Mouse (Mus musculus): ENCODE data around the gene Ccnjl.
A peak's percentile ranks its signal among the peaks of the same experiment; 100 is the strongest.

Ccnjl gene

GRCm38 (mm10) chr11:43569595-43569994 lies 41.0 kb downstream of the Ccnjl start:
- DNase-seq, result peak; percentile 89

DNA sequence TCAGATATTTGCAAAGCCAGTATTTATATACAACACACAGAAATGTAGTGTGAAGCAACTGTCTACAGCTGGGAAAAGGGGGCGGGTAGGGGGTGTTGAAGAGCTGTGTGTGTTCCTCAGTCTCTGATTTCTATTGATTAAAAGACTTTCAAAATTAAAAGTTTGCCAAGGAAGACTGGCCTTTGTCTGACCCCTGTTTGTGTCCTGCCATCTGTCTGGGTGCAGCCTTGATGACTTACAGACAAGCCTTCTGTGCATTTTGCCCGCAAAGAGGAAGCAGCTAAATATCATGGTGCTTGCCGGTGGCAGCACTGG lies 46.4 kb downstream of the Ccnjl start:
- no peak for DNase-seq

GRCm38 (mm10) chr11:43575376-43576151 lies 47.0 kb downstream of the Ccnjl start:
- peak; percentile 84 for DNase-seq

DNA sequence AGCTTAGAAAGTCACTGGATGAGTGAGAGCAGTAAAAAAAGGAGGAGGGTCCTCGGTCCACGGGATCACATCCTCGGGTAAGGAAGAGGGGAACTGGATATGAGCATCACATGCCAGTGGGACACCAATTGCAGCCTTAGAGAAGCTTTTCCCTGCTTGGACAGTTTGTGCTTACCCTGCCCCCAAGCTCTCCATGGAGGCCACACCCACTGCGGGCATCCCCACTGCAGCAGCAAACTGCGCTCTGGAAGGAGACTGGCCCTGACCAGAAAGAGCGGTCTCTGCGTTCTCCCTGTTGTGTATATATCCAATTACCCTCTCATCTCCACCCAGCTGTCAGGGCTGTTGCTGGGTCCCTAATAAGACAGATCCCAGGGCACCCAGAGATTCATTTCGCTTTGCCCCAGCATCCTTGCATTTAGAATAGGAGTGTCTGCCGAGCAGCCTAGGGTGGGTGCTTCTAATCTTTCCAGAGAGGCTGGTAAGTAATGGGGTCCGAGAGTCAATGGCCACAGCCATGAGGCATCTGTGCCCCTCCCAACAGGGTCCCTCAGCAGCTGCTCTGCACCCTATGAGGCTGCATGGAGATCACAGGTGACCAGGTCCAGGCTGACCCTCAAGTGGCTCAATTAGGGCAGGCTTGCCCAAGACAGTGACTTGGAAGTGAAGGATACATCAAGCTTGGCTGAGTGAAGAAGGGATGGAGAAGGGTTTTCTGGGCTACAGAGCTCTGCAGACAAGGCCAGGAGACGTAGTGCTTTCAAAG lies 49.3 kb downstream of the Ccnjl start:
- DNase-seq, result no peak

DNA sequence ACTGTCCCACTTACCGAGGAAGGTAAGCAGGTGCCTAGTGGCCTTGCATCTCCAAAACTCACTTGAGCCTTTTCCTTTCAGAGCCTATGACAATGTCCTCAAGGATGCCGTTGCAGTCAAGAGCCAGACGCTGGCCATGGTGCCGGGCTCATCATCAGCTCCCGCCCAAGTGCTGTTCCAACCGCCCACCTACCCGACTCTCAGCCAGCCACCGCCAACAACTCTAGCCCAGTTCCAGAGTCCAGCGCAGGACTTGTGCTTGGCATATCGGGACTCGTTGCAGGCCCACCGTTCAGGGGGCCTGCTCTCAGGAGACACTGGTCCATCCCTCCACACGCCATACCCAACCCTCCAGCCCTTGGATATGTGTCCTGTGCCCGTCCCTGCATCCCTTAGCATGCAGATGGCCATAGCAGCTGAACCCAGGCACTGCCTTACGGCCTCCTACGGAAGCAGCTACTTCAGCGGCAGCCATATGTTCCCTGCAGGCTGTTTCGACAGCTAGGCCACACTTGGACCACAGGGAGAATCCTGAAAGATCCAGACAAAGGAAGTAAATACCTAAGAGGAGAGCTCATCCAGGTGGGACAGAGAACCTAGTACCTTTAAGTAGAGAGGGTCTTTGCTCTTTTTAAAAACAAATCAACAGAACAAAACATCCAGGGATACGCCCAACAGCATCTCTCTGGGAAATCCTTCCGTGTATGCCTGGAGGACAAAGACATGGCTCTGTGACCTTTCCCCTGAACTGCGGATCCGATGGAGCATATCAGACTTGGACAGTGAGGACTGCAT lies 56.8 kb downstream of the Ccnjl start:
- no peak for DNase-seq

- peak; percentile 89 for DNase-seq
Observed at GRCm38 (mm10) chr11:43586324-43587090, 57.9 kb downstream of the Ccnjl start, which contains the start of gene 4933415A04Rik. 4933415A04Rik (plus strand) TSS chr11:43587040.

DNA sequence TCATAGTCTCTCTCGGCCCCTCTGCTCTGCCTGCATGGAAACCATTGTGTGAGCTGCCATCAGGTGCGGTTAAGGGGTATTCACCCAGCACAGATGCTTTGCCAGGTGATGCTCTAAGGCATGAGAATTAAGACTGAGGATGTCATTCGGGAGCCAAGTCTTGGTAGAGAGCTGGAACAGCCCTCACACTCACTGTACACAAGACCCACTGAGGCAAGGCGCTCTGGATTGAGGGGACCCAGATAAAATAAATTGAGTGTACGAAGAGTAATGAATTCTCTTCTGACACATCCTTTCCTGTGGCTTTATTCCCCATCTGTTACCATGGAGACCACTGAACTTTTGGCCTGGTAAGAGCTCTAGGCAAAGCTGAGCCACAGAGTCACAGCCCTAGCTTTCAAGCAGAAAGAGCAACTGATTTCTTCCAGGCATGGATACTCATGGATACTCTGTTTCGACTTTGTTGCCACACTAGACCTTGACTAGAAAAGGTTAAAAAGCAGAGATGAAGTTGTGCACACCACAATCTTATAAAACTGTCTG lies 61.0 kb downstream of the Ccnjl start:
- DNase-seq, result no peak

DNA sequence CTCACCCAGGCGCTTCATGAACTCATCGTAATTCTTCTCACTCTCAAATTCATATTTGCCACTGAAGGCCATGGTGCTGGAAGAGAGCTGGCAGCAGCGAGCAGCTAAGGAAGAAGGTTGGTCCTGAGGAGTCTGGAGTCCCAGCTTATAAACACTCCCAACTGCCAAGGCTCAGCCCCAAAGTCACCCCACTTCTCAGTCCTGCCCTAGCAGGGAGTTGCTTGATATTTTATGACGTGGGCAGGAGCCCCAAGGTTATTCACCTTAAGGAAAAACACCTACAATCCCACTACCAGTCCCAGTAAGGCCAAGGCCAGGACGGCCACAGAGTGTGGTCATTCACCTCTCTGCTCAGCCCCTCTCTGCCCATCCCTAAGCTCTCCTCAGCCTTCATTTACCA lies 72.9 kb downstream of the Ccnjl start, which contains the start of gene Fabp6:
TSS of gene Fabp6 (minus strand) at position 101 of the 400 bp plus-strand sequence.
- no peak for DNase-seq

- no peak for DNase-seq
Observed at GRCm38 (mm10) chr11:43604207-43604606, 75.6 kb downstream of the Ccnjl start.

DNA sequence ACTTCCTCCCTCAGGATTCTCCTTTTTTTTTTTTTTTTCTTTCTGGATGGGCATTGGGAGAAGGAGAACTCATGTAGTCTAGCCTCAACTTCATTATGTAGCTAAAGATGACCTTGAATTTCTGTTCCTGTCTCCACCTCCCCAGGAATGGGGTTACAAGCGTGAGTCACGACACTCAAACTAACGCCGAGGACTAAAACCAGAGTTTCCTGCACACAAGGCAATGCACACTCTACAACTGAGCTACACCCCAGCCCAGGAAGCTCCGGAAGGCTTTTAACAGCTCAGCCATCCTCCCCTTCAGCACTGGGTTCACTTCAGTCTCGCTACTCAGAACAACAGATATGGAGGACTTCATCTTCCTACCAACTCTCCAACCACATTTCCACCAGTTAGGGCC lies 76.3 kb downstream of the Ccnjl start:
- DNase-seq, result no peak

DNA sequence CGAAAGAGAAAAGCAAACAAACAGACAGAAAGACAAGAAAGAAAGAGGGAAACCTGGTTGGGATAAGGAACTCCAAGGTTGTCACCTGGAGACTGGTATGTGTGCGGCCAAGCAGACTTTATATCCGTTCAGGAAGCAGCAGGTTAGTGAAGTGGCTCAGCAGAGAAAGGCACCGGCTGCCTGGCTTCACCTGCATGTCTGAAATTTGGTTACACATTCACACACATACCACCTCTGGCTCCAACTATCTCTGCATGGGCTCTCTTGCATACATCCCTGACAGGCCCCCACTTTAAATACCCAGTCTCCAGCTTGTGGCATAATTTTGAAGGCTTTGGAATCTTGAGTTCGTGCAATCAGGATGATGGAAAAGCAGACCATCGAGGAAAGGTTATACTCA lies 77.3 kb downstream of the Ccnjl start:
- DNase-seq, result no peak

DNA sequence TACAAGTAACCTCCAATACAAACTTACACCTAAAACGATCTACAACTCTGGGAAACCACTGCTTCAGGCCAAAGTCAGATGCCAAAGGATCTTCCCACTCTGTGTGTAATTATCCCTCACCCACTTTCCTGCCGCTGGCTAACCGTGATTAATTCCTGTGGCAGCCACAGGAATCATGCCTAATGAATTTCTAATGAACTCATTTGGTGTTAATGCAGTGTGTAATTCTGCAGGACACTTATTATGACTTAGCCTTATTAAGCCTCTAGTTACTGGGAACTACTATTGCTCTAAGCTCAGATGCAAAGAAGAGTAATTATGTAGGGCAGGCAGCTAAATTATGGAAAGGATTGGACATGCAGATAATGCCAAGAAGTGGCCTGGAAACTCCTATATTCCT lies 79.9 kb downstream of the Ccnjl start:
- DNase-seq, result peak; percentile 71

DNA sequence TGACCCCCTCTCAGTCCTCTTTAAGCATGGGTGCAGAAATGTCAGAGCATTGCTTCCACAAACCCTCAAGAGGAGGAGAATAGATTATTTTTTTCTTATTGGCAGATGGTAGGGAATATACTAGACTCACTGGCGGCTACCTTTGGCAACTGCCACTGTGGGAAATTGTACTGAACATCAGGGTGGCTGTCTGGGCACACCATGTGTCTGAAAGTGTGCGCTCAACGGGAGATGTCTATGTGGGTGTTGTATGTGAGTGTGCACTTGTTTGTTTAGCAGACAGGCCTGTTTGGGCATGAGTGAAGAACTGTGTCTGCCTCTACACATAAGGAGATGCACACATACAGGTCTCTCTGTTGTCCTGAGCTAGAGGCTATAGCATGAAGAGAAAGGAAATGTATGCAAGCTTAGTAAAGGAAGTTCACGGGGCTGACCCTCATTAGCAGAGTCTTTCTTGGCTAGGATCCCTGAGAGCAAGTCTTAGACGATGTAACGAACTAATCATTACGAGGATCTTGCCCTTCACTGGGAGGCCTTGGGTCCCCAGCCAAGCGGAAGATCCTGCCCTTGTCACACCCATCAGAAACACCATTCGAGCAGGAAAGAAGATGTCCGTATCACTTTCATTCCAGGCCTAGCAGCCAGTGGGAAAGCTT lies 81.5 kb downstream of the Ccnjl start:
- peak; percentile 73 for DNase-seq

DNA sequence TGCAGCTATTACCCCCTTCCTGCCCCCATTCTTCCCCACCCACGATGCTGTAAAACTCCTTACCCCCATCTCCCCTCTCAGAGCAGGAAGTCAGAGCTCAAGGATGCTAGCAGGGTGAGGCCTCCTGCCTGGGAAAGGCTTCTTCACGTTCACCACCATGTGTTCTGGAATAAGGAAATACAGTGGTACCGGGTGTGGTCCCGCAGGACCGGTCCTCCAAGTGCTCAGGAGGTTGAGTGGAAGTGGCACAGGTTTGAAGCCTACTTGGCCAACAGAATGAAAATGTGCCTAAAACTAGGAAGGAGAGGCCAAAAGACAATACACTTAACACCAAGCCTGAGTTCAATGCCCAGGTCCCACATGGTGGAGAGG lies 82.1 kb downstream of the Ccnjl start:
- no peak for DNase-seq

DNA sequence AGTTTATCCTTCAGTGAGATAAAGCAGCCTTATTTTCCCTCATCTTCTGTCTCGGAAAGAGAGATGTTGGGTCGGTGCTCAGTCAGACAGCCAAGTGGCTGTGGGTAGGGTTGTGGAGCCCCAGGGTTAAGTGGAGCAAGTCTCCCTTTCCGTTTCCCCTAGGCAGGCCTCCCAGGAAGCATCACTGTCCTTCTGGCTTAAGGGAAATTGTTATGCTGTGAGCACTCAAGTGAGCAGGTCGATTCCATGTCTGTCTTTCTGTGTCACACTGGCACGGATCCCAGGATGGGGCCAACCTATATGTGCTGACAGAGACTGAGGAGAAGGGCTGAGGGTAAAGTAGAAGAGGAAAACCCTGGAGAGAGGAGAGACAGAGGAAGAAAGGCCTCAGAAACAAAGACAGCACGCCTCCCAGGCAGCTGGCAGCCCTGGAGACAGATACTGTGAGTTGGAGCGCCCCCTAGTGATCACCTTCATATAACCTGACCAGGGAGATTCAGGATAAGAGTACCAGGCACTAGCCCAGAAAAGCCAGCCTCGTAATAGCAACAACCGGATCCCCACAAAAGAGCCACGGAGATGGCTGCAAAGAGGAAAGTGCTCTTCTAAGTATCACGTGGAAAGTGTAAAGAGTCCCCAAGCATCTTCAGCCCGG lies 84.4 kb downstream of the Ccnjl start:
- DNase-seq, result peak; percentile 93

GRCm38 (mm10) chr11:43617924-43618323 lies 89.3 kb downstream of the Ccnjl start:
- peak; percentile 73 for DNase-seq

DNA sequence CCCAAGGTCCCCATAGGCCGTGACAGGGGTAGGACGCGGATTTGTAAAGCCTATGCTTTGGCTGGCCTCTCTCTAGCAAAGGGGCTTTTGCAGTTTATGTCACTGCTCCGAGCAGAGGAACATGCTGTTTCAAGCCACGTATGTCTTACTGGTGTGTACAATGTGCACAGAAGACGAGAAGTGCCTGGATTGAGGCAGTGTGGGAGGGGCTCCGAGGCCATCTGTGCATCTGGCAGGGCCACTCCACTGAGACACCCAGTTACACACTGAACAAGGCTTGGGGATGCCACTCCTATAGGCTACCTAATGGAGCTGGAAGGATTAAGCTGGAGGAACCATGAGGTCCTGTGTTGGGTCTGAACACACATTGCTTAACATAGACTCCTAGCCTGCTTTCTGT lies 89.8 kb downstream of the Ccnjl start:
- peak; percentile 52 for DNase-seq

DNA sequence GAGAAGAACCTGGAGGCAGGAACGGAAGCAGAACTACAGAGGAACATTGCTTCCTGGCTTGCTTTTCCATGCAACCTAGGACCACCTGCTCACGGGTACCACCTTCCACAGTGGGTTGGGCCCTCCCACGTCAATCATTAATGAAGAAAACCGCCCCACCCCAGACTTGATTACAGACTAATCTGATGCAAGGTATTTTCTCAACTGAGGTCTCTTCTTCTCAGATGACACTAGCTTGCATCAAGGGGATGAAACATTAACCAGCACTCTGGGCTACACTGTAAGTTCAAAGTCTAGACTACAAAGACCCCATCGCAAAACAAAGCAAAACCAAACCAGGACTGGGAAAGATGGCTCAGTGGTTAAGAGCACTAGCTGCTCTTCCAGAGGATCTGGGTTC lies 93.2 kb downstream of the Ccnjl start:
- DNase-seq, result no peak

GRCm38 (mm10) chr11:43624341-43624740 lies 95.8 kb downstream of the Ccnjl start:
- DNase-seq, result no peak

GRCm38 (mm10) chr11:43626300-43626926 lies 97.8 kb downstream of the Ccnjl start:
- peak; percentile 41 for DNase-seq

All from retina, postnatal 1 day (tissue).